Mouse (Mus musculus) limb, embryonic 15.5 days (tissue): ENCODE data around the gene Bahcc1. TPM values are rescaled to one million over a fixed set of nuclear protein-coding genes. Genes with fewer than 3 reads are reported as not detected.

Source experiments
- ATAC-seq: fragments of 200-750 bp; cut with Nextera tagmentation; 2 replicates; pipeline ENCODE4 v1.8.0; 2017; ENCODE audit warnings: low read depth, moderate TSS enrichment; ENCODE audit not compliant: insufficient number of reproducible peaks, low FRiP score, low TSS enrichment
- H3K27ac ChIP-seq: fragments of 300-500 bp; sonication (generic); 2 replicates; pipeline ENCODE4 v1.5.1; 2015; ENCODE audit warnings: moderate library complexity, mild to moderate bottlenecking, inconsistent platforms
- H3K27me3 ChIP-seq: fragments of 300-500 bp; sonication (generic); 2 replicates; pipeline ENCODE4 v1.6.1; 2015; ENCODE audit warnings: inconsistent platforms
- H3K36me3 ChIP-seq: fragments of 300-500 bp; sonication (generic); 2 replicates; pipeline ENCODE4 v1.6.1; 2015; ENCODE audit warnings: inconsistent platforms
- H3K4me1 ChIP-seq: fragments of 300-500 bp; sonication (generic); 2 replicates; pipeline ENCODE4 v1.6.1; 2015; ENCODE audit warnings: inconsistent platforms
- H3K4me2 ChIP-seq: fragments of 300-500 bp; sonication (generic); 2 replicates; pipeline ENCODE4 v1.6.1; 2015; ENCODE audit warnings: mild to moderate bottlenecking, inconsistent platforms
- H3K4me3 ChIP-seq: fragments of 300-500 bp; sonication (generic); 2 replicates; pipeline ENCODE4 v1.5.1; 2015; ENCODE audit warnings: mild to moderate bottlenecking, inconsistent platforms
- H3K9ac ChIP-seq: fragments of 300-500 bp; sonication (generic); 2 replicates; pipeline ENCODE4 v1.6.1; 2015; ENCODE audit warnings: inconsistent platforms
- H3K9me3 ChIP-seq: fragments of 300-500 bp; sonication (generic); 2 replicates; pipeline ENCODE4 v1.6.1; 2016; ENCODE audit warnings: inconsistent platforms
- WGBS: fragments of 180-500 bp; shearing (Covaris S2); methylation state at CpG from one replicate; pipeline ENCODE4 v1.1.7; 2015; 5-methylcytosine and 5-hydroxymethylcytosine counted together
- microRNA-seq: library from miRNA; unstranded; fragments of <30 nt; microRNA quantifications from one replicate; pipeline ENCODE4, GENCODE M21; 2016
- polyA plus RNA-seq: library from polyadenylated mRNA; unstranded; fragments of >200 nt; fragmentation: Nextera tagmentation; extraction: Ambion mirVana; gene quantifications from 2 replicates; pipeline ENCODE4 v1.2.1, GENCODE M21; 2015

Gene Bahcc1
- polyA plus RNA-seq, 1 experiment from 2014 or later: 6.7 TPM

DNA sequence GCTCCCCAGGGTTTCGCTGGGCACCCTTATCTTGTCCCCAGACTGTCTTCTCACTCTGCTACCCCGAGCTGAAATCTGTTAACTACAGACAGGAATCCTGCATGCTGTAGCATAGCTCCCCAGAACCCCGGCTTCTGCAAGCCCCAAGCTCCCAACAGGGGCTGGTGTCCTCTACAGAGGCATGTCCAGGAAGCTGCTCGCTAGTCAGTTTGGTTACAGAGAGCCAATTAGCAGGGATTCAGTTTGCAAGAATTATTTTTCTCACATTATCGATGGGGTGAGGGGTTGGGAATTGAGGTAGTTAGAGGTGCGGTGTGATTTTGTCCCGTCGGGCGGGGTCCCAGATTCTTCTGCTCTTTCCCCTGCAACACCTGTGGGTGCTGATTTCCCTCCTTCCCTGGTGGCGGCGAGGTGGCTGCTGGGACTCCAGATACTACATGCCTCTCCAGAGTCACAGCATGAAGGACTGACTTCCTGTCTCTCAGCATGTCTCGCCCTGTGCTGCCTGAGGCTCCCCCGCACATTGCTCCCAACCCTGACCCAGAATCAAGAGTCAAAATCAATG lies 84.0 kb downstream of the Bahcc1 start:
- Histone ChIP-seq H3K4me3 (peak overlapping the region; percentile 47), H3K27me3 (no peaks in the 10 kb centered on the region), H3K36me3 (no peaks in the 10 kb centered on the region), H3K4me1 (peaks cover 27% of the 10 kb centered on the region), H3K9me3 (no peaks in the 10 kb centered on the region), H3K27ac (peak overlapping the region; percentile 94), H3K9ac (peak overlapping the region; percentile 52), H3K4me2 (peak overlapping the region; percentile 80)
- WGBS: 20% methylated on average over 13 of the region's 13 CpGs
- ATAC-seq: no peak

DNA sequence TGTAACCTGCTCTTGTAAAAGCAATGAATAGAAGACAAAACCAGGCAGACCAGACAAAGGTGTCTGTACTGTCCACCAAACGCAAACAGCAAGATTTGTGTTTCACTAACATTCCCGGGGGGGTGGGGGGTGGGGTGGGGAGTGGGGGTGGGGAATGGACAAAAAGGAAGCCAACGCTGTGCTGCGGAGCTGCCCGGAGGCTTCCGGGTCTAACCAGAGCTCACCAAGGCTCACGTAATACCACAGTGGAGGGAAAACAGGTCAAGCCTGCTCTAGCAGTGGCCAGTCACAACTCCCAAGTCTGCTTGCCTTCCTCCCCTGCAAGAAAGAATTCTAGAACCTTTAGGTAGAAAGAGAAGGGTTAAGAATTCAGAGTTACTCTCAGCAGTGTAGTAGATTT lies 84.7 kb downstream of the Bahcc1 start:
- no peaks in the 10 kb centered on the region for H3K27me3 ChIP-seq
- H3K36me3 ChIP-seq: no peaks in the 10 kb centered on the region
- H3K9me3 ChIP-seq: no peaks in the 10 kb centered on the region
- no peak overlapping the region for H3K4me2 ChIP-seq
- H3K4me1 ChIP-seq: peaks cover 25% of the 10 kb centered on the region
- no peak overlapping the region for H3K4me3 ChIP-seq
- ATAC-seq: no peak
- no peak overlapping the region for H3K9ac ChIP-seq
- 61% methylated on average over 7 of the region's 7 CpGs for WGBS
- H3K27ac ChIP-seq: no peak overlapping the region

DNA sequence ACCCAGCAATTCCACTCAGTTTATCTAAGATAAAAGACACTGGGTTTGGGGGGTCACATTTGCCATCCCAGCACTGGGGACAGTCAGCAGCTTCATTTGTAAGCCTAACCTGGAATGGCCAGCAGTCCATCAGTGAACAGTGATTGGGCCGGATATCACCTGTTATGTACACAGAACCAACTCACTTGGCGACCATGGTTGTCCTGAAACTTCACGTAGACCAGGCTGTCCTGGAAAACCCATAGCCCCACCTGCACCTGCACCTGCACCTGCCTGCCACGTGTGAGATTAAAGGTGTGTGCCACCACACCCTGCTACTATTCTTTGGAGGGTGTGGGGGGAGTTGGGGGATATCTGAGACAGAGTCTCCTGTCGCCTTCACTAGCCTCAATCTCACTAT lies 86.6 kb downstream of the Bahcc1 start:
- ATAC-seq: no peak
- no peak overlapping the region for H3K4me3 ChIP-seq
- no peak overlapping the region for H3K4me2 ChIP-seq
- H3K4me1 ChIP-seq: peaks cover 25% of the 10 kb centered on the region
- no peaks in the 10 kb centered on the region for H3K9me3 ChIP-seq
- no peaks in the 10 kb centered on the region for H3K36me3 ChIP-seq
- no peak overlapping the region for H3K27ac ChIP-seq
- no peak overlapping the region for H3K9ac ChIP-seq
- no peaks in the 10 kb centered on the region for H3K27me3 ChIP-seq
- 84% methylated on average over 5 of the region's 5 CpGs for WGBS

DNA sequence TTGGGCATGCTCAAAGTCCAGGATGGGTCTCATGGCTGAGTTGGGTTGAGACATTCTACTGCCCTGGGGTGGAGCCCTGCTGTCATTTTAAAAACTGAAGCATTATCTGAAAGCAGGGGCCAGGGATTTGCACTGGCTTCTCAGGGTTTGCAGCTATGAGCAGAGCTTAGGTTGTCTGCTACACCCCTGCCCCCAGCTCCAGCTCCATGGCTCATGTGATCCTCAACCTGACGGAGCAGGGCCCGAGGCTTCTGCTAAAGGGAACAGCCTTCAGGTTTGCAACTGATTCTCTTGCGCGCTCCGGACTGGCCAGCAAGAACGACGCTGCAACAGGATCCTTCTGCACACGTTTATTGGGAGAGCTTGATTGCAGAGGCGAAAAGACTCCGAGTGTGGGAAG lies 87.4 kb downstream of the Bahcc1 start:
- no peak overlapping the region for H3K4me2 ChIP-seq
- no peak overlapping the region for H3K27ac ChIP-seq
- no peaks in the 10 kb centered on the region for H3K27me3 ChIP-seq
- WGBS: 93% methylated on average over 10 of the region's 10 CpGs
- no peak for ATAC-seq
- no peaks in the 10 kb centered on the region for H3K9me3 ChIP-seq
- no peak overlapping the region for H3K9ac ChIP-seq
- no peaks in the 10 kb centered on the region for H3K36me3 ChIP-seq
- no peak overlapping the region for H3K4me3 ChIP-seq
- peaks cover 20% of the 10 kb centered on the region for H3K4me1 ChIP-seq

DNA sequence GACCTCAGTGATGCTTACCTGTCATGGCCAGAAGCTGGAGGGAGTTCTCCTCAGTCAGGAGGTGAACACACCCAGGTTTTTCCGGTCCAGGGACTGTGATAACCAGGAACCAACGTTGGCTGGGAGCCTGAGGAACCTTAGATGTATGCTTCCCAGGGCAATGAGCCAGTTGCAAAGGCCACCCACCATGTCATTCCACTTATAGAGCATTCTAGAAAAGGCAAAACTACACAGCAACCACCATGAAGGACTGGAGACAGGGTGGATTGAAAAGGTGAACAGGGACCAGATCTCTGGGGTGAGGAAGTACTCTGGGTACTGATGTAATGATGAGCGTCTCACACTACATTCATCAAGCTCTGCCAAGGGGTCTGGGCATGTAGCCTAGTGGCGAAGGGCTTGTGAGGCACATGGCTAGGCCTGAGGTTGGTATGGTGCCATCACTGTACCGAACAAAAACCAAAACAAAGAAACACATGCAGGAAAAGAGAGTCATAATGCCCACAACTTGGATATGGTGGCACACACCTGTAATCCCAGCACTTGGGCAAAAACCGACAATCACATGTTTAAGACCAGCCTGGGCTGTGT lies 102.8 kb downstream of the Bahcc1 start:
- no peaks in the 10 kb centered on the region for H3K36me3 ChIP-seq
- H3K4me1 ChIP-seq: no peaks in the 10 kb centered on the region
- WGBS: 70% methylated on average over 6 of the region's 6 CpGs
- no peak for ATAC-seq
- H3K27me3 ChIP-seq: no peaks in the 10 kb centered on the region
- H3K9ac ChIP-seq: no peak overlapping the region
- no peak overlapping the region for H3K4me3 ChIP-seq
- H3K4me2 ChIP-seq: no peak overlapping the region
- no peak overlapping the region for H3K27ac ChIP-seq
- H3K9me3 ChIP-seq: no peaks in the 10 kb centered on the region

DNA sequence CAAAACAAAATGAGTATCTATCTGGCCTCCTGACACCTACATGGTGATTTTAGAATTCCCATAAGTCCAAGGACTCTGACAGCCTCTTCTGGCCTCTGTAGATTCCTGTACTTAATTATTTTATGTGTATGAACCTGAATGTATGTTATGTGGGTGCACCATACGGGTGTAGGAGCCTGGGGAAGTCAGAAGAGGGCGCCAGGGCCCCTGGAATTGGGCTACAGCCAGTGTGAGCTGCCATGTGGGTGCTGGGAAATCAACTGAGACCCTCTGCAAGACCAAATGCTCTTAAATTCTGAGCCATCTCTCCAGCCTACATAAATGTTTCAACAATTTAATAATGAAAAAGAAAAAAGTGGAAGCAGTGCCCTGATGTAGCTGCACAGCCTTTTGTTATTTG lies 104.7 kb downstream of the Bahcc1 start:
- Histone ChIP-seq H3K4me3 (no peak overlapping the region), H3K9me3 (no peaks in the 10 kb centered on the region), H3K9ac (no peak overlapping the region), H3K27ac (no peak overlapping the region), H3K27me3 (no peaks in the 10 kb centered on the region), H3K4me1 (no peaks in the 10 kb centered on the region), H3K36me3 (no peaks in the 10 kb centered on the region), H3K4me2 (no peak overlapping the region)
- ATAC-seq: no peak
- 34% methylated on average over 2 of the region's 2 CpGs for WGBS

DNA sequence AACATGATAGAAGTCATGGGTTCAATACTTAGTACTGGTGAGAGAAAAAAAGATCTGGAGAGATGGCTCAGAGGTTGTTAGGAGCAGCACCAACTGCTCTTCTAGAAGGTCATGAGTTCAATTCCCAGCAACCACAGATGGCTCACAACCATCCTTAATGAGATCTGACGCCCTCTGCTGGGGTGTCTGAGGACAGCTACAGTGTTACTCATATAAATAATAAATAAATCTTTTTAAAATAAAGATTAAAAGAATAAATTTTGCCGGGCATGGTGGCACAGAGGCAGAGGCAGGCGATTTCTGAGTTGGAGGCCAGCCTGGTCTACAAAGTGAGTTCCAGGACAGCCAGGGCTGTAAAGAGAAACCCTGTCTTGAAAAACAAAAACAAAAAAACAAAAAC lies 106.0 kb downstream of the Bahcc1 start:
- H3K4me1 ChIP-seq: no peaks in the 10 kb centered on the region
- WGBS: 72% methylated on average over 3 of the region's 3 CpGs
- no peak overlapping the region for H3K9ac ChIP-seq
- H3K36me3 ChIP-seq: no peaks in the 10 kb centered on the region
- H3K9me3 ChIP-seq: no peaks in the 10 kb centered on the region
- no peak overlapping the region for H3K27ac ChIP-seq
- no peak overlapping the region for H3K4me2 ChIP-seq
- H3K4me3 ChIP-seq: no peak overlapping the region
- H3K27me3 ChIP-seq: no peaks in the 10 kb centered on the region
- ATAC-seq: no peak

DNA sequence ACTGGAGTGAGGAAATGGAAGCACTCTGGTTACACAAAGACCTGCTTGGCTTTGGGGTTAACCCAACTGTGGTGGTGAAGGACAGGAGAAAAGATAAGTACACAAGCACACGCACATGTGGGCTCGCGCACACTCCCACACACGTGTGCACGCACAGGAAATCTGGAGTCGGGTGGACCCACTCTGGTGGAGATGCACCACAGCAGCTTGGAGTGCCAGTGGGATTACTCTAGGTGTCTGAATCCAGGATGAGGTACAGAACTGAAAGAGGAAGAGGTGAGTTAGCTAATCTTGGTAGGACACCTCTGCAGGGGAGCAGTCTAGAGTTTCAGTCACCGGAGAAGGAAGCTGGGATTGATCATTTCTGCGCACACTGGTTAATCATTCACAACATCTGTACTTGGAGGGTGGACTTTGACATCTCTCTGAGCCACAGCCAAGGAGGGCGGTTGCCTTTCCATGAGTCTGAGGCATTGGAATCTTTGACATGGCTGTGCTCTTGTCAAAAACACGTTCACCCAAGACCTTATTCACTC lies 107.3 kb downstream of the Bahcc1 start:
- Histone ChIP-seq H3K27ac (no peak overlapping the region), H3K4me2 (no peak overlapping the region), H3K9me3 (no peaks in the 10 kb centered on the region), H3K4me1 (peaks cover 2% of the 10 kb centered on the region; the same call in 1 of the 2 replicates), H3K4me3 (no peak overlapping the region), H3K9ac (no peak overlapping the region), H3K36me3 (peaks cover 5% of the 10 kb centered on the region), H3K27me3 (no peaks in the 10 kb centered on the region)
- ATAC-seq: no peak
- WGBS: 90% methylated on average over 10 of the region's 10 CpGs

DNA sequence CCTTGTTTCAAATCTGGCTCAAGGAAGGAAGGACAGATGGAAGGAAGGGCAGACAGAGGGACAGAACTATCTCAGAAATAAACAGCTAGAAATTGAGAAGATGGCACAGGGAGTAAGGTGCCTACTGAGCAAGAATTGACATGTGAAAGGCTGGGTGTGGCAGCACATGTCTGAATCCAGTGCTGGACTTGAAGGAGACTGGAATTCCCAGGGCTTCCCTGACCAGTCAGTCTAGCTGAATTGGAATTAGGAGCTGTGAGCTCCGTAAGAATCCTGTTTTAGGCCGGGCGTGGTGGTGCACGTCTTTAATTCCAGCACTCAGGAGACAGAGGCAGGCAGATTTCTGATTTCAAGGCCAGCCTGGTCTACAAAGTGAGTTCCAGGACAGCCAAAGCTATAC lies 108.9 kb downstream of the Bahcc1 start:
- H3K9me3 ChIP-seq: no peaks in the 10 kb centered on the region
- ATAC-seq: no peak

More for the DNA sequence above, 108.9 kb downstream of the Bahcc1 start:
- peaks cover 10% of the 10 kb centered on the region for H3K4me1 ChIP-seq
- no peak overlapping the region for H3K4me2 ChIP-seq
- peaks cover 12% of the 10 kb centered on the region for H3K36me3 ChIP-seq
- no peaks in the 10 kb centered on the region for H3K27me3 ChIP-seq
- H3K9ac ChIP-seq: no peak overlapping the region
- WGBS: 83% methylated on average over 4 of the region's 4 CpGs
- H3K27ac ChIP-seq: no peak overlapping the region
- no peak overlapping the region for H3K4me3 ChIP-seq

Small RNAs within 50 kb of the gene (microRNA-seq; reads per million reads assigned to microRNA genes)
- not detected for gene Gm47297

Other genes starting within 250 kb of the Bahcc1 start
- gene Aatk, start 185.8 kb upstream of the Bahcc1 start, polyA plus RNA-seq: 6.1 and 7.1 TPM in 2 replicates
- gene Cep131, start 146.1 kb upstream of the Bahcc1 start, polyA plus RNA-seq: 20.9 and 21.3 TPM in 2 replicates
- gene Tepsin, start 134.2 kb upstream of the Bahcc1 start, polyA plus RNA-seq: 17.8 TPM in 2 replicates
- 67.0 and 76.6 TPM in 2 replicates for gene Ndufaf8, start 134.0 kb upstream of the Bahcc1 start, polyA plus RNA-seq
- 96.1 and 101 TPM in 2 replicates for gene Slc38a10, start 81.6 kb upstream of the Bahcc1 start, polyA plus RNA-seq
- 2,203 and 2,296 TPM in 2 replicates for gene Actg1, start 115.6 kb downstream of the Bahcc1 start, polyA plus RNA-seq
- gene Fscn2, start 128.6 kb downstream of the Bahcc1 start, polyA plus RNA-seq: 0.31 and 0.79 TPM in 2 replicates
- gene Faap100, start 145.8 kb downstream of the Bahcc1 start, polyA plus RNA-seq: 33.1 and 33.3 TPM in 2 replicates
- gene Nploc4, start 204.8 kb downstream of the Bahcc1 start, polyA plus RNA-seq: 28.8 and 30.8 TPM in 2 replicates
- gene Tspan10, start 209.7 kb downstream of the Bahcc1 start, polyA plus RNA-seq: 0.28 and 0.43 TPM in 2 replicates
- 0.17 and 0.52 TPM in 2 replicates for gene Pde6g, start 220.6 kb downstream of the Bahcc1 start, polyA plus RNA-seq
- gene Oxld1, start 225.1 kb downstream of the Bahcc1 start, polyA plus RNA-seq: 13.1 and 14.4 TPM in 2 replicates
- 32.4 and 34.1 TPM in 2 replicates for gene Ccdc137, start 225.2 kb downstream of the Bahcc1 start, polyA plus RNA-seq
- 50.5 and 53.8 TPM in 2 replicates for gene Arl16, start 234.7 kb downstream of the Bahcc1 start, polyA plus RNA-seq